Mouse (Mus musculus) lung, embryonic 16.5 days (tissue): ENCODE results near the gene Ngfr. TPM values are rescaled to one million over a fixed set of nuclear protein-coding genes. Genes with fewer than 3 reads are reported as not detected.
A peak's percentile ranks its signal among the peaks of the same experiment; 100 is the strongest.

Experiments used
- ATAC-seq: fragments of 200-750 bp; cut with Nextera tagmentation; 2 replicates; pipeline ENCODE4 v1.8.0; 2017; ENCODE audit warnings: low read depth, mild to moderate bottlenecking, moderate library complexity
- H3K27ac ChIP-seq: fragments of 300-500 bp; sonication (generic); 2 replicates; pipeline ENCODE4 v1.5.1; 2014; ENCODE audit warnings: mild to moderate bottlenecking, control low read depth, low read length
- H3K27me3 ChIP-seq: fragments of 300-500 bp; sonication (generic); 2 replicates; pipeline ENCODE4 v1.6.1; 2014; ENCODE audit warnings: low read depth, low read length, mixed read lengths; ENCODE audit not compliant: control insufficient read depth, insufficient read depth
- H3K36me3 ChIP-seq: fragments of 300-500 bp; sonication (generic); 2 replicates; pipeline ENCODE4 v1.6.1; 2014; ENCODE audit warnings: low read length; ENCODE audit not compliant: control insufficient read depth, insufficient read depth
- H3K4me1 ChIP-seq: fragments of 300-500 bp; sonication (generic); replicated peaks from 2 replicates; pipeline ENCODE4 v1.6.1; 2014; ENCODE audit warnings: low read length, mixed read lengths; ENCODE audit not compliant: control insufficient read depth, insufficient read depth
- H3K4me2 ChIP-seq: fragments of 300-500 bp; sonication (generic); 2 replicates; pipeline ENCODE4 v1.6.1; 2014; ENCODE audit warnings: low read depth, low read length, control low read depth
- H3K4me3 ChIP-seq: fragments of 300-500 bp; sonication (generic); 2 replicates; pipeline ENCODE4 v1.5.1; 2014; ENCODE audit warnings: mild to moderate bottlenecking, low read length, control low read depth
- H3K9ac ChIP-seq: fragments of 300-500 bp; sonication (generic); 2 replicates; pipeline ENCODE4 v1.6.1; 2014; ENCODE audit warnings: low read length, control low read depth
- H3K9me3 ChIP-seq: fragments of 300-500 bp; sonication (generic); 2 replicates; pipeline ENCODE4 v1.6.1; 2016; ENCODE audit warnings: low read length; ENCODE audit not compliant: control insufficient read depth
- WGBS: fragments of 180-500 bp; shearing (Covaris S2); extraction: QIAGEN DNeasy Blood & Tissue Kit; methylation state at CpG from one replicate; pipeline ENCODE4 v1.1.7; 2014; 5-methylcytosine and 5-hydroxymethylcytosine counted together
- polyA plus RNA-seq: library from polyadenylated mRNA; unstranded; fragments of >200 nt; fragmentation: Nextera tagmentation; extraction: Ambion mirVana; gene quantifications from 2 replicates; pipeline ENCODE4 v1.2.1, GENCODE M21; 2015

The Ngfr gene
- polyA plus RNA-seq, 1 experiment from 2014 or later = 4.3 TPM

DNA sequence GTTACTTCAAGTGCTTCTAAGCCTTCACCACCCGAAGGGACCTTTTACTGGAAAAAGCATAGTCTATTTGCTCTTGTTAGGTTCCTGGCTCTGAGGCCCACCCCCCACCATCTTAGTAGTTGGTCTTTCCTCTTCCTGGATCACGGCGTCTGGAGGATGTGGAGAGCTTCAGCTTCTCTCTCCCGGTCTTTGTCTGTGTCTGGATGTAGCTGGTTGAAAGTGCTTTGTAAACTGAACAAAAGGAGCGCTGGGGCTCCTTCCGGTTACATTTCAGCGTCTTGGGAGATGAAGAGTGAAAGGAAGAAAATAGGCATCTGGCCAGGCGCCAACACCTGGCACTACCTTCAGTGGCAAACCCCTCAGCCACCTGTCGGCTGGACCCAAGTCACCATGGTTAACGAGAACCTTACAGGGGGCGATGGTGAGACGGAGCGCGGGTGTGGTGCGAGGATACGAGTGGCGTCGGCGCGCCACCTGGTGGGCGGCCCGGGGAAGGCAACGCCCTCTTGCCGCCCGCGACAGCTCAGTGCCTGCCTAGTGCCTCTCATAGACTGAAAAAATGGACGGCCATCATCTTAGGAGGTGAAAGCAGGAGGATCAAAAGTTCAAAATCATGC, 67.0 kb downstream of the Ngfr start:
- Histone ChIP-seq H3K9ac (peak overlapping the region; percentile 12; the same call in 1 of the 2 replicates), H3K4me3 (peak overlapping the region; percentile 32), H3K27ac (no peak overlapping the region; the same call in 1 of the 2 replicates), H3K36me3 (no peaks in the 10 kb centered on the region), H3K4me1 (peaks cover 3% of the 10 kb centered on the region; the same call in 1 of the 2 replicates), H3K27me3 (peaks cover 5% of the 10 kb centered on the region; the same call in 1 of the 2 replicates), H3K9me3 (no peaks in the 10 kb centered on the region), H3K4me2 (peak overlapping the region; percentile 50)
- peak; percentile 86 for ATAC-seq
- 5% methylated on average over 27 of the region's 27 CpGs for WGBS

DNA sequence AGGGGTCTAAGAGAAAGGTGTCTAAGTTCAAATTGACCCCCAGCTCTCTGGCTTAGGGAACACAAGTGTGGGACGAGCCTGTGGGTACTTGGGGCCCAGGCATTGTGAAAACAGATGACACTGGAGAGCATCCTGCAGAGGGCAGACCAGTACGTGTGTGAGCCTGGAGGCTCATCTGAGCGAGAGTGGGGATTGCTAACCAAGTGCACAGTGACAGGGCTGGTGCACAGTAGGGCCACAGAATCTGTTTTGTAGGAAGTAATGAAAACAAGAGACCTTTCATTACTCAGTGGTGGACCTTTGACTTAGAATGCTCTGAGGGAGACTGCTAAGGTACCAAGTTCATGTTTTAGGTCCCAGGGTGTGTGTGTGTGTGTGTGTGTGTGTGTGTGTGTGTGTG, 67.5 kb downstream of the Ngfr start:
- H3K27me3 ChIP-seq = peaks cover 11% of the 10 kb centered on the region
- no peak for ATAC-seq

DNA sequence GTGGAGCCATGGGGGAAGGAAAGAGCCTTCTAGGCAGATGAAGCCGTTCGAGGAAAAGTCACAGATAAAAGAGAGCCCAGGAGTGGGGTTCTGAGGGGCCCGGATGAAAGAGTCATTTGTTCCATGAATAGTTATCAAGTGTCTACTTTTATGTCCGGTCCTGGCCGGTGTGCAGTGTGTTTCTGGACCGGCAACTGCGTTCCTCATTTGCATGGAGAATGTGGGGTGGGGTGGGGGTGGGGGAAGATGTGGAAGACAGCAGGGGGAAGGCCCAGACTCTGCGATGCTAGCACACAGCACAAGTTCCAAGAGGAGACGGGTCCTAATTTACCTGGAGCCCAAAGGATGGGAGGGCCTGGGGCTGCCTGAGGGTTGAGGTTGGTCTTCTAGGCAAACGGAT, 68.2 kb downstream of the Ngfr start:
- H3K4me2 ChIP-seq = no peak overlapping the region
- H3K4me1 ChIP-seq = peaks cover 3% of the 10 kb centered on the region; the same call in 1 of the 2 replicates
- 43% methylated on average over 10 of the region's 10 CpGs for WGBS
- H3K9ac ChIP-seq = no peak overlapping the region
- no peaks in the 10 kb centered on the region for H3K36me3 ChIP-seq
- no peak overlapping the region for H3K27ac ChIP-seq
- no peak for ATAC-seq
- no peak overlapping the region for H3K4me3 ChIP-seq
- H3K9me3 ChIP-seq = no peaks in the 10 kb centered on the region
- H3K27me3 ChIP-seq = peaks cover 18% of the 10 kb centered on the region

More for the DNA sequence above, 67.5 kb downstream of the Ngfr start:
- peaks cover 3% of the 10 kb centered on the region; the same call in 1 of the 2 replicates for H3K4me1 ChIP-seq
- H3K27ac ChIP-seq = no peak overlapping the region
- H3K36me3 ChIP-seq = no peaks in the 10 kb centered on the region
- no peak overlapping the region for H3K9ac ChIP-seq
- 60% methylated on average over 3 of the region's 3 CpGs for WGBS
- H3K4me3 ChIP-seq = no peak overlapping the region
- no peak overlapping the region for H3K4me2 ChIP-seq
- no peaks in the 10 kb centered on the region for H3K9me3 ChIP-seq

Other genes with a start within 250 kb of the Ngfr start
- gene Slc35b1, start 203.0 kb downstream of the Ngfr start, polyA plus RNA-seq = 91.1 and 92.7 TPM in 2 replicates
- gene Spop, start 173.7 kb downstream of the Ngfr start, polyA plus RNA-seq = 150 and 170 TPM in 2 replicates
- gene Nxph3, start 73.2 kb downstream of the Ngfr start, polyA plus RNA-seq = 0.19 TPM in 1 of 2 replicates, not detected in the other
- 167 and 190 TPM in 2 replicates for gene Phb, start 79.2 kb upstream of the Ngfr start, polyA plus RNA-seq
- gene Zfp652, start 124.9 kb upstream of the Ngfr start, polyA plus RNA-seq = 21.7 and 23.2 TPM in 2 replicates
- 1.1 and 1.4 TPM in 2 replicates for gene B130006D01Rik, start 135.9 kb upstream of the Ngfr start, polyA plus RNA-seq
- gene Phospho1, start 236.8 kb upstream of the Ngfr start, polyA plus RNA-seq = 0.47 and 1.7 TPM in 2 replicates
- gene Gngt2, start 249.5 kb upstream of the Ngfr start, polyA plus RNA-seq = 21.7 and 28.2 TPM in 2 replicates